Mouse (Mus musculus): Measurements from ENCODE around the gene Magi1. TPM values are rescaled to one million over a fixed set of nuclear protein-coding genes. Genes with fewer than 3 reads are reported as not detected.

Gene Magi1
- polyA plus RNA-seq, 1 experiment: 3.4 TPM

GRCm38 (mm10) chr6:94256982-94257830, 26.5 kb downstream of the Magi1 start:
- Histone ChIP-seq H3K79me2 (ENCODE audit: control insufficient read depth, insufficient read depth) (peaks cover 18% of the 10 kb centered on the region), H3K27me3 (ENCODE audit: control insufficient read depth, insufficient read depth, insufficient read length) (no peaks in the 10 kb centered on the region), H3K4me2 (ENCODE audit: low read depth) (no peak overlapping the region), H3ac (ENCODE audit: control insufficient read depth, insufficient read length) (no peak overlapping the region), H3K36me3 (ENCODE audit: control insufficient read depth, insufficient read depth) (no peaks in the 10 kb centered on the region), H3K4me3 (no peak overlapping the region)
- no peak for TF ChIP-seq MYOD1 (IDR thresholded peaks at IDR 0.05; ENCODE audit: control insufficient read depth in 1 of 3, insufficient read length in 2 of 3, low read depth in 2 of 3)
- no peak for TF ChIP-seq REST (IDR thresholded peaks at IDR 0.05; ENCODE audit: insufficient read depth, insufficient read length)
- no peak for TF ChIP-seq POLR2AphosphoS2 (IDR thresholded peaks at IDR 0.05; ENCODE audit: insufficient read length, low read depth)
- no peak for TF ChIP-seq MAX (IDR thresholded peaks at IDR 0.05; ENCODE audit: low read depth)
- no peak for TF ChIP-seq SRF (IDR thresholded peaks at IDR 0.05; ENCODE audit: control insufficient read depth, insufficient read length, low read depth)
- no peak for TF ChIP-seq CEBPB (IDR thresholded peaks at IDR 0.05; ENCODE audit: insufficient read depth, poor library complexity, severe bottlenecking)
- no peak for TF ChIP-seq POLR2A (IDR thresholded peaks at IDR 0.05; ENCODE audit: insufficient read length, low read depth)
- TF ChIP-seq TCF12 (IDR thresholded peaks at IDR 0.05; ENCODE audit: insufficient read depth, poor library complexity, severe bottlenecking): no peak
- no peak for TF ChIP-seq TCF3 (IDR thresholded peaks at IDR 0.05; ENCODE audit: insufficient read length, low read depth)
- TF ChIP-seq USF1 (IDR thresholded peaks at IDR 0.05; ENCODE audit: low read depth): no peak
- TF ChIP-seq MYOG (IDR thresholded peaks at IDR 0.05; ENCODE audit: control insufficient read depth in 1 of 3, insufficient read depth in 1 of 3, insufficient read length in 2 of 3, low read depth in 2 of 3): no peak

GRCm38 (mm10) chr6:94253943-94254342, 29.8 kb downstream of the Magi1 start:
- H3K4me3 ChIP-seq: no peak overlapping the region
- H3K27me3 ChIP-seq (ENCODE audit: control insufficient read depth, insufficient read depth, insufficient read length): no peaks in the 10 kb centered on the region
- H3K4me2 ChIP-seq (ENCODE audit: low read depth): no peak overlapping the region
- TF ChIP-seq MAX (IDR thresholded peaks at IDR 0.05; ENCODE audit: low read depth): no peak
- no peak for TF ChIP-seq CEBPB (IDR thresholded peaks at IDR 0.05; ENCODE audit: insufficient read depth, poor library complexity, severe bottlenecking)
- no peak for TF ChIP-seq REST (IDR thresholded peaks at IDR 0.05; ENCODE audit: insufficient read depth, insufficient read length)
- no peak for TF ChIP-seq TCF12 (IDR thresholded peaks at IDR 0.05; ENCODE audit: insufficient read depth, poor library complexity, severe bottlenecking)
- TF ChIP-seq SRF (IDR thresholded peaks at IDR 0.05; ENCODE audit: control insufficient read depth, insufficient read length, low read depth): no peak
- TF ChIP-seq E2F4 (IDR thresholded peaks at IDR 0.05; ENCODE audit: insufficient read depth): no peak
- no peak for TF ChIP-seq POLR2A (IDR thresholded peaks at IDR 0.05; ENCODE audit: insufficient read length, low read depth)
- TF ChIP-seq MYOG (IDR thresholded peaks at IDR 0.05; ENCODE audit: control insufficient read depth in 1 of 3, insufficient read depth in 1 of 3, insufficient read length in 2 of 3, low read depth in 2 of 3): no peak
- TF ChIP-seq USF1 (IDR thresholded peaks at IDR 0.05; ENCODE audit: low read depth): no peak
- TF ChIP-seq POLR2AphosphoS2 (IDR thresholded peaks at IDR 0.05; ENCODE audit: insufficient read length, low read depth): no peak
- TF ChIP-seq MYOD1 (IDR thresholded peaks at IDR 0.05; ENCODE audit: control insufficient read depth in 1 of 3, insufficient read length in 2 of 3, low read depth in 2 of 3): no peak
- TF ChIP-seq TCF3 (IDR thresholded peaks at IDR 0.05; ENCODE audit: insufficient read length, low read depth): no peak
- H3ac ChIP-seq (ENCODE audit: control insufficient read depth, insufficient read length): no peak overlapping the region
- peaks cover 1% of the 10 kb centered on the region for H3K79me2 ChIP-seq (ENCODE audit: control insufficient read depth, insufficient read depth)
- no peaks in the 10 kb centered on the region for H3K36me3 ChIP-seq (ENCODE audit: control insufficient read depth, insufficient read depth)

- Histone ChIP-seq H3K27me3 (ENCODE audit: control insufficient read depth, insufficient read depth, insufficient read length) (no peaks in the 10 kb centered on the region), H3K79me2 (ENCODE audit: control insufficient read depth, insufficient read depth) (no peaks in the 10 kb centered on the region), H3K4me3 (no peak overlapping the region), H3K36me3 (ENCODE audit: control insufficient read depth, insufficient read depth) (no peaks in the 10 kb centered on the region), H3K4me2 (ENCODE audit: low read depth) (no peak overlapping the region), H3ac (ENCODE audit: control insufficient read depth, insufficient read length) (no peak overlapping the region)
- no peak for TF ChIP-seq SRF (IDR thresholded peaks at IDR 0.05; ENCODE audit: control insufficient read depth, insufficient read length, low read depth)
- TF ChIP-seq POLR2A (IDR thresholded peaks at IDR 0.05; ENCODE audit: insufficient read length, low read depth): no peak
- TF ChIP-seq MYOD1 (IDR thresholded peaks at IDR 0.05; ENCODE audit: control insufficient read depth in 1 of 3, insufficient read length in 2 of 3, low read depth in 2 of 3): no peak
- no peak for TF ChIP-seq POLR2AphosphoS2 (IDR thresholded peaks at IDR 0.05; ENCODE audit: insufficient read length, low read depth)
- no peak for TF ChIP-seq REST (IDR thresholded peaks at IDR 0.05; ENCODE audit: insufficient read depth, insufficient read length)
Measured at GRCm38 (mm10) chr6:94251358-94251945, 32.3 kb downstream of the Magi1 start.

GRCm38 (mm10) chr6:94249286-94249790, 34.4 kb downstream of the Magi1 start:
- Histone ChIP-seq H3K27me3 (ENCODE audit: control insufficient read depth, insufficient read depth, insufficient read length) (no peaks in the 10 kb centered on the region), H3ac (ENCODE audit: control insufficient read depth, insufficient read length) (no peak overlapping the region), H3K36me3 (ENCODE audit: control insufficient read depth, insufficient read depth) (no peaks in the 10 kb centered on the region), H3K79me2 (ENCODE audit: control insufficient read depth, insufficient read depth) (no peaks in the 10 kb centered on the region), H3K4me3 (no peak overlapping the region), H3K4me2 (ENCODE audit: low read depth) (no peak overlapping the region)
- TF ChIP-seq POLR2A (IDR thresholded peaks at IDR 0.05; ENCODE audit: insufficient read length, low read depth): no peak
- no peak for TF ChIP-seq REST (IDR thresholded peaks at IDR 0.05; ENCODE audit: insufficient read depth, insufficient read length)
- no peak for TF ChIP-seq SRF (IDR thresholded peaks at IDR 0.05; ENCODE audit: control insufficient read depth, insufficient read length, low read depth)
- no peak for TF ChIP-seq E2F4 (IDR thresholded peaks at IDR 0.05; ENCODE audit: insufficient read depth)
- TF ChIP-seq TCF12 (IDR thresholded peaks at IDR 0.05; ENCODE audit: insufficient read depth, poor library complexity, severe bottlenecking): no peak
- TF ChIP-seq CEBPB (IDR thresholded peaks at IDR 0.05; ENCODE audit: insufficient read depth, poor library complexity, severe bottlenecking): no peak
- no peak for TF ChIP-seq MYOG (IDR thresholded peaks at IDR 0.05; ENCODE audit: control insufficient read depth in 1 of 3, insufficient read depth in 1 of 3, insufficient read length in 2 of 3, low read depth in 2 of 3)
- no peak for TF ChIP-seq TCF3 (IDR thresholded peaks at IDR 0.05; ENCODE audit: insufficient read length, low read depth)
- TF ChIP-seq USF1 (IDR thresholded peaks at IDR 0.05; ENCODE audit: low read depth): no peak
- no peak for TF ChIP-seq MAX (IDR thresholded peaks at IDR 0.05; ENCODE audit: low read depth)
- TF ChIP-seq MYOD1 (IDR thresholded peaks at IDR 0.05; ENCODE audit: control insufficient read depth in 1 of 3, insufficient read length in 2 of 3, low read depth in 2 of 3): no peak
- TF ChIP-seq POLR2AphosphoS2 (IDR thresholded peaks at IDR 0.05; ENCODE audit: insufficient read length, low read depth): no peak

Data from myocyte (in vitro differentiated cells).